Mouse (Mus musculus) retina, adult 2 months (tissue): Measurements from ENCODE around the gene Ptf1a.

Experiments
- DNase-seq: peaks from one replicate; pipeline ENCODE4 v3.0.0-alpha.2; 2012; ENCODE audit warnings: low read depth, low spot score

The Ptf1a gene

GRCm38 (mm10) chr2:19452531-19453055 is 7.1 kb downstream of the Ptf1a start:
- no peak for DNase-seq

- no peak for DNase-seq
Observed at GRCm38 (mm10) chr2:19455228-19455627, 9.8 kb downstream of the Ptf1a start.

GRCm38 (mm10) chr2:19455857-19456482 is 10.5 kb downstream of the Ptf1a start:
- no peak for DNase-seq

- no peak for DNase-seq
Observed at GRCm38 (mm10) chr2:19458785-19459184, 13.3 kb downstream of the Ptf1a start.

GRCm38 (mm10) chr2:19461940-19462339 is 16.5 kb downstream of the Ptf1a start:
- no peak for DNase-seq

- DNase-seq, result no peak
Observed at GRCm38 (mm10) chr2:19490262-19490661, 44.8 kb downstream of the Ptf1a start.
